Mouse (Mus musculus) neural tube, embryonic 15.5 days (tissue): ENCODE results near the gene Ddias. TPM values are rescaled to one million over a fixed set of nuclear protein-coding genes. Genes with fewer than 3 reads are reported as not detected.

ENCODE experiments used
- ATAC-seq: fragments of 200-750 bp; cut with Nextera tagmentation; 2 replicates; pipeline ENCODE4 v1.8.0; 2017; ENCODE audit warnings: mild to moderate bottlenecking, moderate TSS enrichment, moderate library complexity; ENCODE audit not compliant: low FRiP score
- H3K27ac ChIP-seq: fragments of 300-500 bp; sonication (generic); replicated peaks from 2 replicates; pipeline ENCODE4 v1.5.1; 2015; ENCODE audit warnings: mild to moderate bottlenecking, inconsistent platforms
- H3K27me3 ChIP-seq: fragments of 300-500 bp; sonication (generic); replicated peaks from 2 replicates; pipeline ENCODE4 v1.6.1; 2015; ENCODE audit warnings: inconsistent platforms
- H3K36me3 ChIP-seq: fragments of 300-500 bp; sonication (generic); 2 replicates; pipeline ENCODE4 v1.6.1; 2015; ENCODE audit warnings: inconsistent platforms
- H3K4me1 ChIP-seq: fragments of 300-500 bp; sonication (generic); 2 replicates; pipeline ENCODE4 v1.6.1; 2015; ENCODE audit warnings: inconsistent platforms
- H3K4me2 ChIP-seq: fragments of 300-500 bp; sonication (generic); 2 replicates; pipeline ENCODE4 v1.6.1; 2015; ENCODE audit warnings: inconsistent platforms, mild to moderate bottlenecking, moderate library complexity
- H3K4me3 ChIP-seq: fragments of 300-500 bp; sonication (generic); replicated peaks from 2 replicates; pipeline ENCODE4 v1.5.1; 2015; ENCODE audit warnings: mild to moderate bottlenecking, inconsistent platforms
- H3K9ac ChIP-seq: fragments of 300-500 bp; sonication (generic); replicated peaks from 2 replicates; pipeline ENCODE4 v1.6.1; 2015; ENCODE audit warnings: mild to moderate bottlenecking, inconsistent platforms
- H3K9me3 ChIP-seq: fragments of 300-500 bp; sonication (generic); replicated peaks from 2 replicates; pipeline ENCODE4 v1.6.1; 2016; ENCODE audit warnings: inconsistent platforms
- WGBS: fragments of 180-500 bp; shearing (Covaris S2); methylation state at CpG from one replicate; pipeline ENCODE4 v1.1.7; 2015; ENCODE audit warnings: mixed read lengths; 5-methylcytosine and 5-hydroxymethylcytosine counted together
- polyA plus RNA-seq: library from polyadenylated mRNA; unstranded; fragments of >200 nt; fragmentation: Nextera tagmentation; extraction: Ambion mirVana; gene quantifications from 2 replicates; pipeline ENCODE4 v1.2.1, GENCODE M21; 2015

The Ddias gene
- polyA plus RNA-seq, 1 experiment from 2014 or later = 3.6 TPM

DNA sequence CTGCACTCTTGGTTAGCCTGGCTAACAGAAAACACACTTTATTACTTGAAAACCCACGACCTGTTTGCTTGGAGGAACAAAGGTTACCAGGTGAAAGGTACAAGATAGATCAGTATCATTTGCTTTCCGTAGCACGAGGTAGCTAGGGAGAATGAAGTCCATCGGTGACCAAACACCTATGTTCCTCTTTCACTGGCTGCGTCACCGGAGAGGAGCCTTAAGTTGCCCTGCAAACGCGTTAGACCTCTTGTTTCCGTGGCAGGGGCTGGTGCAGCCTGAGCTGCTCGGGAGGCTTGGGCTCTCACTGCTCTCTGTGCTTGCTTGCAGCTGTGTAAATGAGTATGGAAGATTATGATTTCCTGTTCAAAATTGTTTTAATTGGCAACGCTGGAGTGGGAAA is 54.4 kb downstream of the Ddias start:
- no peak overlapping the region for H3K4me3 ChIP-seq
- no peak for ATAC-seq
- 84% methylated on average over 11 of the region's 11 CpGs for WGBS
- H3K4me1 ChIP-seq = 0 out of 2 replicates have a peak, but pooled peaks cover 6% of the 10 kb centered on the region
- no peaks in the 10 kb centered on the region for H3K27me3 ChIP-seq
- H3K9me3 ChIP-seq = no peaks in the 10 kb centered on the region
- H3K9ac ChIP-seq = no peak overlapping the region
- H3K36me3 ChIP-seq = no peaks in the 10 kb centered on the region
- H3K27ac ChIP-seq = no peak overlapping the region
- no peak overlapping the region for H3K4me2 ChIP-seq

DNA sequence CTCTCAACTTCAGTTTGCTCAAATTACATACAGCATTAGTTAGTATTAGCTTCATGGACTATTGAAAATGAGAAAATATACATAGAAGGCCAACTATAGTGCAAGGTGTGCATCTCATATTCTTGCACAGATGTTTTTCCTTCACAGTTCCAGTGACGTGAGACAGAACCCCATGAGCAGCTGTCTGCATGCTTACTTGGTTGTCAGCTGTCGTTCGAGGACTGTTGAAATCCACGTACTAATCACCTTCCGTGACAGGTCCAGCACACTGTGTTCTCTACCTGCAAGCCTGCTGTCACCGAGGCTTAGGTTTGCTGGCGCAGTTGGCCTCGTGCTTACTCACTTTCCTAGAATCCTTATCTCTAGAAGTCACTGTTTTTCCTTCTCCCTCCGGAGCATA is 56.2 kb downstream of the Ddias start:
- no peak overlapping the region for H3K9ac ChIP-seq
- no peaks in the 10 kb centered on the region for H3K27me3 ChIP-seq
- no peak overlapping the region for H3K4me3 ChIP-seq
- H3K9me3 ChIP-seq = no peaks in the 10 kb centered on the region
- H3K27ac ChIP-seq = no peak overlapping the region
- ATAC-seq = no peak
- 0 out of 2 replicates have a peak, but pooled peaks cover 6% of the 10 kb centered on the region for H3K4me1 ChIP-seq
- H3K36me3 ChIP-seq = no peaks in the 10 kb centered on the region
- H3K4me2 ChIP-seq = no peak overlapping the region
- 95% methylated on average over 9 of the region's 9 CpGs for WGBS

DNA sequence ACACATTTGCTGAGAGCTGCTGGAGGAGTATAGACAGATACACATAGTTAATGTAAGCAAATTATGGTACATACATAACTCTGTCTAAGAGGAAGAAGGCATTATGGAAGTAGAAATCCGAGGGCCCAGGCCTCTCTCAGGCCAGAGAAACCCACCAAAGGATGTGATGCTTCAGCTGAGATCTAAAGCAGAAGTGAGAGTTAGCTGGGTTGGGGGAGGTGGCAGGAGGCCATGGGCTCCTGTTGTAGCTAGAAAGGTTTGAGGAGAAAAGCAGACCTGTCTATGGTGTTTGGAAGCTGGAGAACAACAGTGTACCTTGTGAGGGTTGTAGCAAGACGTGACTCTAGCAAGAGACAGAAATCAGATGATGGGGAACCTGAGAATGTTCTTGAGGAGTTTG is 56.8 kb downstream of the Ddias start:
- WGBS = 88% methylated on average over 2 of the region's 2 CpGs
- ATAC-seq = no peak
- Histone ChIP-seq H3K4me3 (no peak overlapping the region), H3K4me1 (0 out of 2 replicates have a peak, but pooled peaks cover 2% of the 10 kb centered on the region), H3K27ac (no peak overlapping the region), H3K9ac (no peak overlapping the region), H3K4me2 (no peak overlapping the region), H3K36me3 (no peaks in the 10 kb centered on the region), H3K27me3 (no peaks in the 10 kb centered on the region), H3K9me3 (no peaks in the 10 kb centered on the region)

DNA sequence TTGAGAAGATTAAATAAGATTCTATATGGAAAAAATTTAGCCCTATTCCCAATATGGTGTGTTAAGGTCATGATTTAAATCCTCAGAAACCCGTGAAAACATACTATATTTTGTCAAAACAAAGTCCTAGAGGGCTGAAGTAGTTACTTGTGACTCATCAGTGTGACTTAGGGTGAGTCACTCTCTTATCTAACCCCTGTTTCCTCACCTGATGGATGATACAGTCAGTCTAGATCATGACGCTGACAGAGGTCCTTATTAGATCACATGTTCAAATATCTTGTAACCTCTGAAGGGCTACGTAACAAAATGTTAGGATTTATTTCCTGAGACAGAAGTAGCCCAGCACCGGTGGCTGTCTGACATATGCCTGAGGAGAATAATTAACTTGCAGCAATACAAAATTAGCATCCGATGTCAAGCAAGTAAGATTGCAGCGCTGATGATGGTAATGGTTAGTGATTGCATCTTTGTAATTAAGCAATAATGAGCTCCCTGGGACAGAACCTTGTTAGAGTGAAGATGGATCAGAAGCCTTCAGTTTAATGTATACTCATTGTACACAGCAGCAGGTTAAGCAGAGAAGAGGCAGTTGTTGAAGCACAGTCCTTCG is 62.3 kb downstream of the Ddias start:
- no peak overlapping the region for H3K4me2 ChIP-seq
- peak; percentile 33; the same call in 1 of the 2 replicates for ATAC-seq
- 49% methylated on average over 7 of the region's 7 CpGs for WGBS
- H3K27ac ChIP-seq = no peak overlapping the region
- H3K4me1 ChIP-seq = peaks cover 12% of the 10 kb centered on the region
- H3K36me3 ChIP-seq = no peaks in the 10 kb centered on the region
- H3K27me3 ChIP-seq = no peaks in the 10 kb centered on the region
- H3K4me3 ChIP-seq = no peak overlapping the region
- H3K9ac ChIP-seq = no peak overlapping the region
- no peaks in the 10 kb centered on the region for H3K9me3 ChIP-seq

Other genes with a start within 250 kb of the Ddias start
- gene Ankrd42, start 237.1 kb downstream of the Ddias start, polyA plus RNA-seq = 19.5 and 20.6 TPM in 2 replicates
- 17.9 and 19.7 TPM in 2 replicates for gene Pcf11, start 204.3 kb downstream of the Ddias start, polyA plus RNA-seq
- 22.0 and 23.5 TPM in 2 replicates for gene Rab30, start 132.6 kb downstream of the Ddias start, polyA plus RNA-seq
- 21.4 and 23.5 TPM in 2 replicates for gene Prcp, start 223 bp upstream of the Ddias start, polyA plus RNA-seq
- gene Fam181b, start 205.6 kb upstream of the Ddias start, polyA plus RNA-seq = 66.5 and 84.8 TPM in 2 replicates